Mouse (Mus musculus): Measurements from ENCODE around the gene Nxnl1. TPM values are rescaled to one million over a fixed set of nuclear protein-coding genes. Genes with fewer than 3 reads are reported as not detected.

Nxnl1 gene
- polyA plus RNA-seq, 1 experiment from 2014 or later = 0.07 TPM

DNA sequence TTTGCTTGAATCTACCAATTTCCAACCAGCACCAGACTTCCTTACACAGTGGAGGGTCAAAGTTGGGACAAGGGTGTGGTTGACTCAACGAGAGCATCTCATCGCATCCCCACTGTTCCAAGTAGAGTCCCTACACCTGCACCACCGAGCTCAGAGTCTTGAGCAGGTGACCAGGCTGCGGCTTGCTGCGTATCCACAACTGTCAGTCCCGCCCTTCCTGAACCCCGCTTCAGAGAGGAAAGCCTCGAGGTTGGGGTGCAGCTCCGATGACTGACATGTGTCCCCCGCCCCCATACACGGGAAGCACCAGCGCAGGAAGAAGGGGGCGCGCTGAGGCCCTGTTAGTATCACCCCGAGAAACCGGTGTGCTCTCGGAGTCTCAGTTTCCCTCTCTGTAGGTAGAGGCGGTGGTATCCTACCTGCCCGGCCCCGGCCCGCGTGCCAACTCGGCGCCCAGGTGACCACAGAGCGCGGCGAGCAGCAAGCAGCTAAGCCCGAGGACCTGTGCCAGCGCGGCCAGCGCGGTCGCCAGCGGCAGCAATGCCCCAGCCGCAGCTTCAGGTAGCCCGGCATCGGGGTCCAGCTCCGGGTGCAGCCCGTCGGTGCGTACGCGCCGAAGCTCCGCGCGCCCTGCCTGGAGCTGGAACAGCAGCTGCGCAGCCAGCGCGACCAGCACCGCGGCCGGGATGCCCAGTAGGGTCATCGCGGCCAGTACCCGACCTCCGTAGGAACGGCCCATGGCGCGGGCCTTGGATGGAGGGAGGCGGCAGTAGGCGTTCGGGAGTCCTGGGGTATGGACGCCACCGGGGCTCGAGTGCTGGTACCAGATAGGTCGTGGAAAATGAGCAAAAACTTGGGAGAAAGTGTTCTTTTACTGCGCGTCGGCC lies 8.1 kb downstream of the Nxnl1 start, which contains the start of gene Tmem221:
TSS of gene Tmem221 (minus strand) at position 801 of the 887 bp plus-strand sequence.
- Histone ChIP-seq H3K9me3 (ENCODE audit: control insufficient read depth, low read length) (no peaks in the 10 kb centered on the region), H3K27me3 (replicated peaks; ENCODE audit: control insufficient read depth, insufficient read depth, low read length) (peaks cover 73% of the 10 kb centered on the region), H3K9ac (ENCODE audit: low read depth, low read length) (peak within 1 kb of the TSS; percentile 49), H3K27ac (replicated peaks; ENCODE audit: low read depth, low read length) (no peak within 1 kb of the TSS), H3K4me3 (ENCODE audit: low read depth, low read length) (peak within 1 kb of the TSS; percentile 42), H3K4me1 (ENCODE audit: control insufficient read depth, insufficient read depth, low read length) (no peaks in the 10 kb centered on the region), H3K36me3 (ENCODE audit: control insufficient read depth, insufficient read depth, low read length) (no peaks in the 10 kb centered on the region), H3K4me2 (ENCODE audit: low read depth, low read length) (peak within 1 kb of the TSS; percentile 61)
- no peak for DNase-seq (ENCODE audit: low spot score)
- ATAC-seq (ENCODE audit: low read depth) = 0 out of 2 replicates have a peak, but pooled peaks have one; percentile 10
- WGBS = 4% methylated on average over 56 of the region's 70 CpGs

DNA sequence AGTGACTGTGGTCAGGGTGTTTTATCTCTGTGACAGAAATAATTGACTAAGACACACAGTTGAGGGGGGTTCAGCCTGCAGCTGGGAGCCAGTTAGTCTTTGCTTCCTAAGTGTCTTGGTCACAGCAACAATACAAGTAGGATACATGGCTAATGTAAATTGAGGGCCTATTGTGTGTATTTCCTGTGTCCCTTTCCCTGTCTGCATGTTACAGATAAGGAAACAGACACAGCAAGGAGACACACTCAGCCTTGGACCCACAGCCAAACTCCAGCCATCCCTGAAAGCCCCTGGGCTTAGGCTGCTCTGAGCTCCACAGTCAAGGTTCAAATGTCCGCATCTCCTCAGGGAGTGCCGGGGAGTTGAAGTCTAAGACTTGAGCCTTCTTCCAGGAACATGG lies 11.8 kb downstream of the Nxnl1 start:
- DNase-seq (ENCODE audit: low spot score) (no peak), ATAC-seq (ENCODE audit: low read depth) (no peak)
- Histone ChIP-seq H3K4me3 (ENCODE audit: low read depth, low read length) (no peak overlapping the region), H3K9ac (ENCODE audit: low read depth, low read length) (no peak overlapping the region), H3K27ac (replicated peaks; ENCODE audit: low read depth, low read length) (no peak overlapping the region), H3K4me2 (ENCODE audit: low read depth, low read length) (no peak overlapping the region), H3K27me3 (replicated peaks; ENCODE audit: control insufficient read depth, insufficient read depth, low read length) (peaks cover 38% of the 10 kb centered on the region), H3K36me3 (ENCODE audit: control insufficient read depth, insufficient read depth, low read length) (no peaks in the 10 kb centered on the region), H3K4me1 (ENCODE audit: control insufficient read depth, insufficient read depth, low read length) (no peaks in the 10 kb centered on the region), H3K9me3 (ENCODE audit: control insufficient read depth, low read length) (no peaks in the 10 kb centered on the region)
- WGBS = 85% methylated on average over 2 of the region's 2 CpGs

DNA sequence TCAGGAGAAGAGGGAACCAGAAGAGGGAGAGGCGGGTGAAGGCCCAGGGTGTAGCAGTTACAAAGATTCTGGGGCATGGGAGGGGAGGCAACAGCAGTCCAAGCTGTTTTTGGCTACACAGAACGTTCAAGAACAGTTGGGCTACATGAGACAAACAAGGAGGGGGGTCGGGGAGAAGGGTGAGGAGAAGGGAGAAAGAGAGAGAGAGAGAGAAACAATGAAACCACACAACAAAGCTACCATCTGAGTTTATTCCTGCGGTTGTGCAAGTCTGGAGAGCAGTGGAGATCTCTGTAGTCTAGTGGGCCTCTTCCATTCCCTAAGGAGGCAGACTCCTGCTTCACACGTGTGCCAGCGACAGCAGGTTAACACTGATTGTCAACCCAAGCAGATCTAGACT lies 12.4 kb downstream of the Nxnl1 start:
- no peaks in the 10 kb centered on the region for H3K9me3 ChIP-seq (ENCODE audit: control insufficient read depth, low read length)
- H3K9ac ChIP-seq (ENCODE audit: low read depth, low read length) = no peak overlapping the region
- H3K36me3 ChIP-seq (ENCODE audit: control insufficient read depth, insufficient read depth, low read length) = no peaks in the 10 kb centered on the region
- peaks cover 32% of the 10 kb centered on the region for H3K27me3 ChIP-seq (replicated peaks; ENCODE audit: control insufficient read depth, insufficient read depth, low read length)
- no peaks in the 10 kb centered on the region for H3K4me1 ChIP-seq (ENCODE audit: control insufficient read depth, insufficient read depth, low read length)
- ATAC-seq (ENCODE audit: low read depth) (no peak), DNase-seq (ENCODE audit: low spot score) (no peak)
- no peak overlapping the region for H3K27ac ChIP-seq (replicated peaks; ENCODE audit: low read depth, low read length)
- no peak overlapping the region for H3K4me2 ChIP-seq (ENCODE audit: low read depth, low read length)
- whole genome bisulfite sequencing = 56% methylated on average over 6 of the region's 6 CpGs
- H3K4me3 ChIP-seq (ENCODE audit: low read depth, low read length) = no peak overlapping the region

DNA sequence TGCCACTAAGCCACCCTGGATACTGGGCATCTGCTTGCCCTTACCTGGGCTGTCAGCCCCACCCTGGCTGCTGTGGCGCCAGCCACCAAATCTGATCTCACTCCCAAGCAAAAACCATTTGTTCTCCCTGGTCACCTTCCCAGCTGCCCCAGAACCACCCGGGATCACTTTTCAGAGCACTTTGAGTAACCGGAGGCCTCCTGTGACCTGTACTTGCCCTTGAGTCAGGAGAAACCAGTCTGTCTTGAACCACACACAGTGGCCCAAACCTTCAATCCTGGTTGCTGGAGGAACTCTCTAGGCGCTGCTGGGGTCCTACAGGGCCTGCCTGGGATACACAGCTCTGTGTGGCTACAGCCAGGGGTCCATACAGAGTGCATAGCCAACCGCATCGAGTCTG lies 13.6 kb downstream of the Nxnl1 start:
- H3K9ac ChIP-seq (ENCODE audit: low read depth, low read length) = no peak overlapping the region
- no peaks in the 10 kb centered on the region for H3K9me3 ChIP-seq (ENCODE audit: control insufficient read depth, low read length)
- H3K4me3 ChIP-seq (ENCODE audit: low read depth, low read length) = no peak overlapping the region
- peaks cover 11% of the 10 kb centered on the region for H3K36me3 ChIP-seq (ENCODE audit: control insufficient read depth, insufficient read depth, low read length)
- H3K4me2 ChIP-seq (ENCODE audit: low read depth, low read length) = no peak overlapping the region
- H3K27me3 ChIP-seq (replicated peaks; ENCODE audit: control insufficient read depth, insufficient read depth, low read length) = peaks cover 20% of the 10 kb centered on the region
- DNase-seq (ENCODE audit: low spot score) (no peak), ATAC-seq (ENCODE audit: low read depth) (no peak)
- no peak overlapping the region for H3K27ac ChIP-seq (replicated peaks; ENCODE audit: low read depth, low read length)
- H3K4me1 ChIP-seq (ENCODE audit: control insufficient read depth, insufficient read depth, low read length) = no peaks in the 10 kb centered on the region
- WGBS = 37% methylated on average over 6 of the region's 6 CpGs

DNA sequence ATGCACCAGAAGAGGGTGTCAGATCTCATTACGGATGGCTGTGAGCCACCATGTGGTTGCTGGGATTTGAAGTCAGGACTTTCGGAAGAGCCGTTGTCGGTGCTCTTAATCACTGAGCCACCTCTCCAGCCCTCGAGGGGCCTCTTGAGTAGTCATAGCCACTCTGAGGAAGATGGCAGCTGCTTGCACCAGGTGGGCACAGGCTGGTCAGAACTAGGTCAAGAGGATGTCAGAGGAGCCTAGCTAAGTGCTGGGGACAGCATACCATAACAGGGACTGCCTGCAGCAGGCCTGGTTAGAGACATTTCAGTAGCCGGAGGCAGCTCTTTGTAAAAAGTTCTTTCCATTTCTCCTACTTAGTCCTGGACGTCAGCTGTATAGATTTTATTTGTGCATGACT lies 15.6 kb downstream of the Nxnl1 start:
- peaks cover 28% of the 10 kb centered on the region for H3K36me3 ChIP-seq (ENCODE audit: control insufficient read depth, insufficient read depth, low read length)
- 69% methylated on average over 7 of the region's 7 CpGs for WGBS
- H3K4me2 ChIP-seq (ENCODE audit: low read depth, low read length) = no peak overlapping the region
- H3K27me3 ChIP-seq (replicated peaks; ENCODE audit: control insufficient read depth, insufficient read depth, low read length) = 0 out of 2 replicates have a peak, but pooled peaks cover 4% of the 10 kb centered on the region
- DNase-seq (ENCODE audit: low spot score) (no peak), ATAC-seq (ENCODE audit: low read depth) (no peak)
- no peak overlapping the region for H3K27ac ChIP-seq (replicated peaks; ENCODE audit: low read depth, low read length)
- no peaks in the 10 kb centered on the region for H3K9me3 ChIP-seq (ENCODE audit: control insufficient read depth, low read length)
- no peak overlapping the region for H3K9ac ChIP-seq (ENCODE audit: low read depth, low read length)
- no peak overlapping the region for H3K4me3 ChIP-seq (ENCODE audit: low read depth, low read length)
- no peaks in the 10 kb centered on the region for H3K4me1 ChIP-seq (ENCODE audit: control insufficient read depth, insufficient read depth, low read length)

DNA sequence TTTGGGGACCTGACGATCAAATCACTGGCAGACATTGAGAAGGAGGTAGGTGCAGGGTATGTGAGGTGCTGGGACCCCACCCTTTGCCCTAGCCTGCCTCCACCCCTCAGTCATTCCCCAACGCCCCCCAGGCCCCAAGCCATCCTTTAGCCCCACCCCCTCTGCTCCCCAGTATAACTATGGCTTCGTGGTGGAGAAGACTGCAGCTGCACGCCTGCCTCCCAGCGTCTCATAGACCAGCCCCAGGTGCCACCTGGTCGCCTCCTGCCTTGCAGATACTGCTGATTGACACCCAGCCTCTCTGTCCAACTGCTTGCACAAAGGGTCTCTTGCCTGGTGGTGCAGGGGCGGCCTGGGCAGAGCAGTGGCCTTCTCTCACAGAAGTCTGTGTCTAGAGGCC lies 18.8 kb downstream of the Nxnl1 start:
- H3K36me3 ChIP-seq (ENCODE audit: control insufficient read depth, insufficient read depth, low read length) = peaks cover 36% of the 10 kb centered on the region
- ATAC-seq (ENCODE audit: low read depth) = no peak
- WGBS = 90% methylated on average over 7 of the region's 7 CpGs

DNA sequence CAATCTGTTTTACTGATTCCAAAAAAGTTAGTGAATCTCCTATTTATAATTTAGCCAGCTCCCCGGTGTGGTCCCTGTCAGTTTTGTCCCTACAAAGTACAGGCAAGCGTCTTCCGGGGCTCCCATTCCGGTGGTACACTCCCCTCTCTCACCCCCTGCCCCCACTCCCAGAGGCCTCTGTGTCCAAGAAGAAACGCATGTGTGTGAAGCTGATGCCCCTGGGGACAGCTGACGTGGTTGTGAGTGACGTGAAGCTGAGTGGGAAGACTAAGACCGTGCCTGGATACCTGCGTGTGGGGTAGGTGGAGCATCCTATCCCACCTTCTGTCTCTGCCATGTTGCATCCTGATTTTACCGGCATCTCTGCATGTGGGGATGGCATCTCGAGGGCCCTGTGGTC lies 21.3 kb downstream of the Nxnl1 start:
- Histone ChIP-seq H3K4me2 (ENCODE audit: low read depth, low read length) (no peak overlapping the region), H3K9me3 (ENCODE audit: control insufficient read depth, low read length) (no peaks in the 10 kb centered on the region), H3K4me3 (ENCODE audit: low read depth, low read length) (no peak overlapping the region), H3K9ac (ENCODE audit: low read depth, low read length) (no peak overlapping the region), H3K4me1 (ENCODE audit: control insufficient read depth, insufficient read depth, low read length) (peaks cover 7% of the 10 kb centered on the region), H3K27ac (replicated peaks; ENCODE audit: low read depth, low read length) (no peak overlapping the region), H3K27me3 (replicated peaks; ENCODE audit: control insufficient read depth, insufficient read depth, low read length) (no peaks in the 10 kb centered on the region), H3K36me3 (ENCODE audit: control insufficient read depth, insufficient read depth, low read length) (peaks cover 36% of the 10 kb centered on the region)
- ATAC-seq (ENCODE audit: low read depth) (no peak), DNase-seq (ENCODE audit: low spot score) (no peak)
- WGBS = 86% methylated on average over 10 of the region's 11 CpGs

More for the DNA sequence above, 18.8 kb downstream of the Nxnl1 start:
- H3K4me3 ChIP-seq (ENCODE audit: low read depth, low read length) = no peak overlapping the region
- peaks cover 7% of the 10 kb centered on the region for H3K4me1 ChIP-seq (ENCODE audit: control insufficient read depth, insufficient read depth, low read length)
- no peak overlapping the region for H3K27ac ChIP-seq (replicated peaks; ENCODE audit: low read depth, low read length)
- no peaks in the 10 kb centered on the region for H3K27me3 ChIP-seq (replicated peaks; ENCODE audit: control insufficient read depth, insufficient read depth, low read length)
- no peak for DNase-seq (ENCODE audit: low spot score)
- H3K4me2 ChIP-seq (ENCODE audit: low read depth, low read length) = no peak overlapping the region
- H3K9ac ChIP-seq (ENCODE audit: low read depth, low read length) = no peak overlapping the region
- no peaks in the 10 kb centered on the region for H3K9me3 ChIP-seq (ENCODE audit: control insufficient read depth, low read length)

DNA sequence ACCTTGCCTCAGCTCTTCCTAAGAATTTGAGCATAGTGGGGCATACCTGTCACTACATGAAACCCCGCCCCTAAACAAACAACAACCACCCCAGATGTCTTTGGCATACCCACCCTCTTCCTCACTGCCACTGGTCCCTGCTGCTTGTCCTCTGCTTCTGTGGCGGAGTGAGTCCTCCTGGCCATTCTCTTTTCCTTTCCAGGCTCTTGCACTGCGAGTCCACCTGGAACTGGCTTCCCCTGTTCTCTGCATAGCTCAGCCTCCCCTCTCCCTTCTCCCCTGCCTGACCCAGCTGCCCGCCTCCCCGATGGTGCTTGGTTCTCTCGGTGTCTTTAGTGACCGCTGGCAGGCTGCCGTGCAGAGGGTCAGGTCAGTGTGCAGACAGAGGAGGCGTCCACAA lies 22.6 kb downstream of the Nxnl1 start:
- Histone ChIP-seq H3K4me2 (ENCODE audit: low read depth, low read length) (peak overlapping the region; percentile 82), H3K9ac (ENCODE audit: low read depth, low read length) (peak overlapping the region; percentile 82; the same call in 1 of the 2 replicates)
- WGBS = 84% methylated on average over 9 of the region's 9 CpGs

More for the DNA sequence above, 22.6 kb downstream of the Nxnl1 start:
- Histone ChIP-seq H3K9me3 (ENCODE audit: control insufficient read depth, low read length) (no peaks in the 10 kb centered on the region), H3K4me3 (ENCODE audit: low read depth, low read length) (peak overlapping the region; percentile 93), H3K27ac (replicated peaks; ENCODE audit: low read depth, low read length) (no peak overlapping the region), H3K36me3 (ENCODE audit: control insufficient read depth, insufficient read depth, low read length) (peaks cover 34% of the 10 kb centered on the region), H3K4me1 (ENCODE audit: control insufficient read depth, insufficient read depth, low read length) (peaks cover 7% of the 10 kb centered on the region), H3K27me3 (replicated peaks; ENCODE audit: control insufficient read depth, insufficient read depth, low read length) (no peaks in the 10 kb centered on the region)
- no peak for DNase-seq (ENCODE audit: low spot score)
- no peak for ATAC-seq (ENCODE audit: low read depth)
